Mouse (Mus musculus) embryonic facial prominence, embryonic 10.5 days (tissue): ENCODE results near the gene Rab25. TPM values are rescaled to one million over a fixed set of nuclear protein-coding genes. Genes with fewer than 3 reads are reported as not detected.

ENCODE experiments used
- DNase-seq: peaks from one replicate; pipeline ENCODE4 v3.0.0-alpha.2; 2017; ENCODE audit warnings: low spot score
- H3K27ac ChIP-seq: fragments of 300-500 bp; sonication (generic); replicated peaks from 2 replicates; pipeline ENCODE4 v1.5.1; 2016; ENCODE audit warnings: mild to moderate bottlenecking
- H3K27me3 ChIP-seq: fragments of 300-500 bp; sonication (generic); replicated peaks from 2 replicates; pipeline ENCODE4 v1.6.1; 2016; ENCODE audit warnings: low read depth, mild to moderate bottlenecking; ENCODE audit not compliant: poor library complexity, severe bottlenecking
- H3K36me3 ChIP-seq: fragments of 300-500 bp; sonication (generic); replicated peaks from 2 replicates; pipeline ENCODE4 v1.6.1; 2016; ENCODE audit warnings: mild to moderate bottlenecking, moderate library complexity
- H3K4me1 ChIP-seq: fragments of 300-500 bp; sonication (generic); 2 replicates; pipeline ENCODE4 v1.6.1; 2016
- H3K4me3 ChIP-seq: fragments of 300-500 bp; sonication (generic); 2 replicates; pipeline ENCODE4 v1.5.1; 2016; ENCODE audit warnings: mild to moderate bottlenecking, moderate library complexity
- H3K9me3 ChIP-seq: fragments of 300-500 bp; sonication (generic); 2 replicates; pipeline ENCODE4 v1.6.1; 2016; ENCODE audit warnings: mild to moderate bottlenecking
- WGBS: fragments of 180-500 bp; shearing (Covaris S2); methylation state at CpG from one replicate; pipeline ENCODE4 v1.1.7; 2016; 5-methylcytosine and 5-hydroxymethylcytosine counted together
- polyA plus RNA-seq: library from polyadenylated mRNA; unstranded; fragments of >200 nt; fragmentation: Nextera tagmentation; extraction: Ambion mirVana; gene quantifications from 2 replicates; pipeline ENCODE4 v1.2.1, GENCODE M21; 2016

Rab25 gene
- polyA plus RNA-seq, 1 experiment from 2014 or later, result 5.8 TPM

GRCm38 (mm10) chr3:88535527-88535926 lies 12.6 kb downstream of the Rab25 start:
- Histone ChIP-seq H3K4me1 (peaks cover 69% of the 10 kb centered on the region), H3K27ac (peak overlapping the region; percentile 100), H3K27me3 (no peaks in the 10 kb centered on the region), H3K9me3 (no peaks in the 10 kb centered on the region), H3K4me3 (peak overlapping the region; percentile 82), H3K36me3 (peaks cover 61% of the 10 kb centered on the region)
- WGBS, result 41% methylated on average over 4 of the region's 4 CpGs
- no peak for DNase-seq

GRCm38 (mm10) chr3:88535005-88535404 lies 13.1 kb downstream of the Rab25 start:
- peak; percentile 22 for DNase-seq
- WGBS, result 11% methylated on average over 3 of the region's 3 CpGs
- H3K27ac ChIP-seq, result peak overlapping the region; percentile 100
- peak overlapping the region; percentile 82 for H3K4me3 ChIP-seq
- H3K36me3 ChIP-seq, result peaks cover 56% of the 10 kb centered on the region
- peaks cover 69% of the 10 kb centered on the region for H3K4me1 ChIP-seq
- no peaks in the 10 kb centered on the region for H3K27me3 ChIP-seq
- no peaks in the 10 kb centered on the region for H3K9me3 ChIP-seq

GRCm38 (mm10) chr3:88533706-88534105 lies 14.4 kb downstream of the Rab25 start:
- Histone ChIP-seq H3K4me3 (peak overlapping the region; percentile 82), H3K9me3 (no peaks in the 10 kb centered on the region), H3K36me3 (peaks cover 46% of the 10 kb centered on the region), H3K4me1 (peaks cover 70% of the 10 kb centered on the region), H3K27me3 (no peaks in the 10 kb centered on the region), H3K27ac (peak overlapping the region; percentile 100)
- under 1% methylated on average over 5 of the region's 5 CpGs for WGBS
- DNase-seq, result peak; percentile 72

GRCm38 (mm10) chr3:88532689-88533511 lies 15.2 kb downstream of the Rab25 start:
- Histone ChIP-seq H3K9me3 (no peaks in the 10 kb centered on the region), H3K27me3 (no peaks in the 10 kb centered on the region), H3K36me3 (peaks cover 38% of the 10 kb centered on the region), H3K4me1 (peaks cover 70% of the 10 kb centered on the region), H3K27ac (peak overlapping the region; percentile 100), H3K4me3 (peak overlapping the region; percentile 82)
- under 1% methylated on average over 40 of the region's 40 CpGs for WGBS
- peak; percentile 81 for DNase-seq

- no peak for DNase-seq
- H3K27ac ChIP-seq, result peak within 1 kb of the TSS; percentile 100
- H3K36me3 ChIP-seq, result peaks cover 32% of the 10 kb centered on the region
- H3K9me3 ChIP-seq, result no peaks in the 10 kb centered on the region
- no peaks in the 10 kb centered on the region for H3K27me3 ChIP-seq
- peaks cover 70% of the 10 kb centered on the region for H3K4me1 ChIP-seq
- under 1% methylated on average over 23 of the region's 31 CpGs for WGBS
- H3K4me3 ChIP-seq, result peak within 1 kb of the TSS; percentile 82
Observed at GRCm38 (mm10) chr3:88532299-88532674, 15.8 kb downstream of the Rab25 start, which contains the start of gene Mex3a. TSS of gene Mex3a (plus strand) at chr3:88532395.

GRCm38 (mm10) chr3:88531348-88532298 lies 16.5 kb downstream of the Rab25 start:
- Histone ChIP-seq H3K27me3 (no peaks in the 10 kb centered on the region), H3K36me3 (peaks cover 25% of the 10 kb centered on the region), H3K9me3 (no peaks in the 10 kb centered on the region), H3K4me1 (peaks cover 70% of the 10 kb centered on the region), H3K4me3 (peak overlapping the region; percentile 82), H3K27ac (peak overlapping the region; percentile 100)
- DNase-seq, result peak; percentile 95
- WGBS, result under 1% methylated on average over 63 of the region's 63 CpGs

GRCm38 (mm10) chr3:88530082-88530864 lies 17.8 kb downstream of the Rab25 start:
- peaks cover 15% of the 10 kb centered on the region for H3K36me3 ChIP-seq
- H3K27me3 ChIP-seq, result no peaks in the 10 kb centered on the region
- DNase-seq, result peak; percentile 65
- H3K27ac ChIP-seq, result peak overlapping the region; percentile 100
- whole genome bisulfite sequencing, result 4% methylated on average over 11 of the region's 11 CpGs
- H3K4me1 ChIP-seq, result peaks cover 69% of the 10 kb centered on the region
- H3K4me3 ChIP-seq, result peak overlapping the region; percentile 82
- H3K9me3 ChIP-seq, result no peaks in the 10 kb centered on the region

- peak overlapping the region; percentile 100 for H3K27ac ChIP-seq
- no peaks in the 10 kb centered on the region for H3K27me3 ChIP-seq
- H3K4me1 ChIP-seq, result peaks cover 60% of the 10 kb centered on the region
- H3K9me3 ChIP-seq, result no peaks in the 10 kb centered on the region
- peak overlapping the region; percentile 82 for H3K4me3 ChIP-seq
- DNase-seq, result peak; percentile 42
- WGBS, result 27% methylated on average over 7 of the region's 7 CpGs
- H3K36me3 ChIP-seq, result peaks cover 15% of the 10 kb centered on the region
Observed at GRCm38 (mm10) chr3:88529204-88530000, 18.7 kb downstream of the Rab25 start.

GRCm38 (mm10) chr3:88528646-88529045 lies 19.5 kb downstream of the Rab25 start:
- peaks cover 20% of the 10 kb centered on the region for H3K36me3 ChIP-seq
- H3K27ac ChIP-seq, result peak overlapping the region; percentile 100; the same call in 1 of the 2 replicates
- no peaks in the 10 kb centered on the region for H3K9me3 ChIP-seq
- 87% methylated on average over 11 of the region's 11 CpGs for WGBS
- H3K27me3 ChIP-seq, result no peaks in the 10 kb centered on the region
- DNase-seq, result no peak
- peaks cover 54% of the 10 kb centered on the region for H3K4me1 ChIP-seq
- H3K4me3 ChIP-seq, result peak overlapping the region; percentile 82; the same call in 1 of the 2 replicates

GRCm38 (mm10) chr3:88527565-88527964 lies 20.5 kb downstream of the Rab25 start:
- no peaks in the 10 kb centered on the region for H3K27me3 ChIP-seq
- H3K36me3 ChIP-seq, result peaks cover 30% of the 10 kb centered on the region
- H3K4me3 ChIP-seq, result peak overlapping the region; percentile 37
- H3K4me1 ChIP-seq, result peaks cover 54% of the 10 kb centered on the region
- H3K27ac ChIP-seq, result peak overlapping the region; percentile 74
- no peak for DNase-seq
- WGBS, result 21% methylated on average over 8 of the region's 8 CpGs
- H3K9me3 ChIP-seq, result no peaks in the 10 kb centered on the region
